Mouse (Mus musculus) lung, adult 18-20 months (tissue): ENCODE measurements around the gene Rtn4rl1.

Experiments used
- DNase-seq, 2 experiments: peaks; one replicate each; pipeline ENCODE4 v3.0.0; 2022; ENCODE audit warnings: mixed read lengths in 2 of 2

Gene Rtn4rl1

GRCm38 (mm10) chr11:75304797-75305196 lies 111.2 kb downstream of the Rtn4rl1 start:
- no peak for DNase-seq

- no peak for DNase-seq
Measured at GRCm38 (mm10) chr11:75308650-75309049, 115.1 kb downstream of the Rtn4rl1 start.

GRCm38 (mm10) chr11:75310813-75311212 lies 117.2 kb downstream of the Rtn4rl1 start:
- no peak for DNase-seq

GRCm38 (mm10) chr11:75311751-75312150 lies 118.2 kb downstream of the Rtn4rl1 start:
- no peak for DNase-seq

- DNase-seq: no peak
Measured at GRCm38 (mm10) chr11:75313834-75314233, 120.3 kb downstream of the Rtn4rl1 start.
